Mouse (Mus musculus): ENCODE measurements at regions not wholly inside any gene's neighbourhood (a gene's known extent, or its start where the extent isn't known, plus 50 kb on each side); places are given as distances from the start of the nearest gene placed in this dataset.

GRCm38 (mm10) chr8:49529294-49529693, 685.5 kb upstream of the Tenm3 start:
- Histone ChIP-seq H3K4me2 (replicated peaks) (no peak overlapping the region), H3K4me1 (no peaks in the 10 kb centered on the region), H3K27me3 (no peaks in the 10 kb centered on the region), H3K4me3 (no peak overlapping the region), H3K27ac (no peak overlapping the region), H3K9me3 (no peaks in the 10 kb centered on the region), H3K36me3 (no peaks in the 10 kb centered on the region), H3K9ac (no peak overlapping the region)
- no peak; the same call in 1 of the 2 replicates for ATAC-seq (ENCODE audit: insufficient number of reproducible peaks, insufficient read depth, low FRiP score, low TSS enrichment)
- WGBS = 70% methylated on average over 4 of the region's 4 CpGs

- Histone ChIP-seq H3K4me2 (replicated peaks) (no peak overlapping the region), H3K9ac (no peak overlapping the region)
Observed at GRCm38 (mm10) chr8:49492906-49493305, 649.2 kb upstream of the Tenm3 start.

GRCm38 (mm10) chr8:49485284-49485683, 641.5 kb upstream of the Tenm3 start:
- no peak overlapping the region for H3K9ac ChIP-seq
- no peak for ATAC-seq (ENCODE audit: insufficient number of reproducible peaks, insufficient read depth, low FRiP score, low TSS enrichment)
- WGBS = 87% methylated on average over 4 of the region's 4 CpGs

More at GRCm38 (mm10) chr8:49492906-49493305, 649.2 kb upstream of the Tenm3 start:
- Histone ChIP-seq H3K4me3 (no peak overlapping the region), H3K4me1 (no peaks in the 10 kb centered on the region), H3K27me3 (no peaks in the 10 kb centered on the region), H3K9me3 (no peaks in the 10 kb centered on the region), H3K27ac (no peak overlapping the region), H3K36me3 (no peaks in the 10 kb centered on the region)
- no peak for ATAC-seq (ENCODE audit: insufficient number of reproducible peaks, insufficient read depth, low FRiP score, low TSS enrichment)
- 45% methylated on average over 2 of the region's 2 CpGs for WGBS

GRCm38 (mm10) chr8:49481476-49481992, 637.8 kb upstream of the Tenm3 start:
- Histone ChIP-seq H3K9me3 (no peaks in the 10 kb centered on the region), H3K4me3 (no peak overlapping the region), H3K36me3 (no peaks in the 10 kb centered on the region), H3K27me3 (no peaks in the 10 kb centered on the region), H3K9ac (no peak overlapping the region), H3K4me1 (no peaks in the 10 kb centered on the region), H3K4me2 (replicated peaks) (no peak overlapping the region), H3K27ac (no peak overlapping the region)
- 82% methylated on average over 6 of the region's 6 CpGs for WGBS
- ATAC-seq (ENCODE audit: insufficient number of reproducible peaks, insufficient read depth, low FRiP score, low TSS enrichment) = no peak

More at GRCm38 (mm10) chr8:49485284-49485683, 641.5 kb upstream of the Tenm3 start:
- no peaks in the 10 kb centered on the region for H3K4me1 ChIP-seq
- no peaks in the 10 kb centered on the region for H3K9me3 ChIP-seq
- no peaks in the 10 kb centered on the region for H3K27me3 ChIP-seq
- H3K4me2 ChIP-seq (replicated peaks) = no peak overlapping the region
- no peak overlapping the region for H3K4me3 ChIP-seq
- no peak overlapping the region for H3K27ac ChIP-seq
- no peaks in the 10 kb centered on the region for H3K36me3 ChIP-seq

GRCm38 (mm10) chr8:49465911-49466518, 622.3 kb upstream of the Tenm3 start:
- H3K9ac ChIP-seq = no peak overlapping the region
- H3K27me3 ChIP-seq = no peaks in the 10 kb centered on the region
- WGBS = 34% methylated on average over 14 of the region's 14 CpGs
- no peaks in the 10 kb centered on the region for H3K9me3 ChIP-seq
- ATAC-seq (ENCODE audit: insufficient number of reproducible peaks, insufficient read depth, low FRiP score, low TSS enrichment) = no peak
- no peak overlapping the region for H3K4me3 ChIP-seq
- H3K36me3 ChIP-seq = no peaks in the 10 kb centered on the region
- H3K27ac ChIP-seq = no peak overlapping the region
- H3K4me2 ChIP-seq (replicated peaks) = peak overlapping the region; percentile 33; the same call in 1 of the 2 replicates
- peaks cover 4% of the 10 kb centered on the region for H3K4me1 ChIP-seq

- Histone ChIP-seq H3K27ac (no peak overlapping the region), H3K4me2 (replicated peaks) (no peak overlapping the region), H3K27me3 (0 out of 2 replicates have a peak, but pooled peaks cover 4% of the 10 kb centered on the region), H3K9me3 (no peaks in the 10 kb centered on the region), H3K36me3 (no peaks in the 10 kb centered on the region), H3K9ac (no peak overlapping the region), H3K4me1 (peaks cover 4% of the 10 kb centered on the region), H3K4me3 (no peak overlapping the region)
- ATAC-seq (ENCODE audit: insufficient number of reproducible peaks, insufficient read depth, low FRiP score, low TSS enrichment) = no peak
- 54% methylated on average over 7 of the region's 7 CpGs for WGBS
Observed at GRCm38 (mm10) chr8:49465070-49465469, 621.3 kb upstream of the Tenm3 start.

GRCm38 (mm10) chr8:49462602-49463001, 618.9 kb upstream of the Tenm3 start:
- WGBS = 55% methylated on average over 8 of the region's 8 CpGs
- Histone ChIP-seq H3K4me2 (replicated peaks) (no peak overlapping the region), H3K4me1 (peaks cover 4% of the 10 kb centered on the region), H3K4me3 (no peak overlapping the region), H3K27me3 (0 out of 2 replicates have a peak, but pooled peaks cover 4% of the 10 kb centered on the region), H3K27ac (no peak overlapping the region), H3K36me3 (no peaks in the 10 kb centered on the region), H3K9ac (no peak overlapping the region), H3K9me3 (no peaks in the 10 kb centered on the region)
- ATAC-seq (ENCODE audit: insufficient number of reproducible peaks, insufficient read depth, low FRiP score, low TSS enrichment) = no peak

GRCm38 (mm10) chr8:49461724-49462473, 618.1 kb upstream of the Tenm3 start:
- WGBS = 45% methylated on average over 16 of the region's 16 CpGs
- H3K9me3 ChIP-seq = no peaks in the 10 kb centered on the region
- H3K27me3 ChIP-seq = 0 out of 2 replicates have a peak, but pooled peaks cover 4% of the 10 kb centered on the region
- peak overlapping the region; percentile 29 for H3K4me2 ChIP-seq (replicated peaks)
- H3K36me3 ChIP-seq = no peaks in the 10 kb centered on the region
- H3K4me3 ChIP-seq = no peak overlapping the region
- no peak overlapping the region for H3K27ac ChIP-seq
- H3K9ac ChIP-seq = no peak overlapping the region
- ATAC-seq (ENCODE audit: insufficient number of reproducible peaks, insufficient read depth, low FRiP score, low TSS enrichment) = peak; percentile 47
- peaks cover 4% of the 10 kb centered on the region for H3K4me1 ChIP-seq

GRCm38 (mm10) chr8:49445444-49445843, 601.7 kb upstream of the Tenm3 start:
- H3K36me3 ChIP-seq = no peaks in the 10 kb centered on the region
- ATAC-seq (ENCODE audit: insufficient number of reproducible peaks, insufficient read depth, low FRiP score, low TSS enrichment) = no peak
- H3K4me1 ChIP-seq = no peaks in the 10 kb centered on the region
- no peaks in the 10 kb centered on the region for H3K9me3 ChIP-seq
- H3K4me2 ChIP-seq (replicated peaks) = no peak overlapping the region
- H3K9ac ChIP-seq = no peak overlapping the region
- no peak overlapping the region for H3K4me3 ChIP-seq
- no peaks in the 10 kb centered on the region for H3K27me3 ChIP-seq
- WGBS = 63% methylated on average over 5 of the region's 5 CpGs
- H3K27ac ChIP-seq = no peak overlapping the region

- Histone ChIP-seq H3K36me3 (no peaks in the 10 kb centered on the region), H3K27me3 (no peaks in the 10 kb centered on the region), H3K27ac (no peak overlapping the region), H3K4me3 (no peak overlapping the region), H3K9ac (no peak overlapping the region), H3K9me3 (no peaks in the 10 kb centered on the region), H3K4me2 (replicated peaks) (no peak overlapping the region), H3K4me1 (no peaks in the 10 kb centered on the region)
- ATAC-seq (ENCODE audit: insufficient number of reproducible peaks, insufficient read depth, low FRiP score, low TSS enrichment) = no peak
Observed at GRCm38 (mm10) chr8:49441270-49441669, 597.5 kb upstream of the Tenm3 start.

GRCm38 (mm10) chr8:49396519-49396918, 552.8 kb upstream of the Tenm3 start:
- no peaks in the 10 kb centered on the region for H3K4me1 ChIP-seq

GRCm38 (mm10) chr8:49395029-49395428, 551.3 kb upstream of the Tenm3 start:
- no peak overlapping the region for H3K27ac ChIP-seq

More at GRCm38 (mm10) chr8:49396519-49396918, 552.8 kb upstream of the Tenm3 start:
- no peaks in the 10 kb centered on the region for H3K36me3 ChIP-seq
- no peak overlapping the region for H3K4me2 ChIP-seq (replicated peaks)
- no peak overlapping the region for H3K9ac ChIP-seq
- H3K27me3 ChIP-seq = no peaks in the 10 kb centered on the region
- ATAC-seq (ENCODE audit: insufficient number of reproducible peaks, insufficient read depth, low FRiP score, low TSS enrichment) = no peak
- H3K9me3 ChIP-seq = no peaks in the 10 kb centered on the region
- H3K4me3 ChIP-seq = no peak overlapping the region
- whole genome bisulfite sequencing = 73% methylated on average over 4 of the region's 4 CpGs
- no peak overlapping the region for H3K27ac ChIP-seq

More at GRCm38 (mm10) chr8:49395029-49395428, 551.3 kb upstream of the Tenm3 start:
- WGBS = 22% methylated on average over 1 of the region's 1 CpGs
- no peaks in the 10 kb centered on the region for H3K4me1 ChIP-seq
- H3K4me3 ChIP-seq = no peak overlapping the region
- no peaks in the 10 kb centered on the region for H3K36me3 ChIP-seq
- no peak overlapping the region for H3K4me2 ChIP-seq (replicated peaks)
- ATAC-seq (ENCODE audit: insufficient number of reproducible peaks, insufficient read depth, low FRiP score, low TSS enrichment) = no peak
- no peaks in the 10 kb centered on the region for H3K9me3 ChIP-seq
- no peak overlapping the region for H3K9ac ChIP-seq
- H3K27me3 ChIP-seq = no peaks in the 10 kb centered on the region
